In genomic region chr5:31202933-31203332, GRCm38 (mm10) we compare ENCODE assay signal across 8 mouse cellular contexts. TPM values are rescaled to one million over a fixed set of nuclear protein-coding genes. Genes with fewer than 3 reads are reported as not detected.
DNase-seq lines count a peak whose midpoint lies in the region; ATAC-seq and TF ChIP-seq lines count a peak whose summit lies in the region.

No protein-coding gene starts in this region.

- H3K4me3 ChIP-seq in lung, postnatal 0 days (ENCODE audit: low read depth, low read length), result no peak overlapping the region
- peak overlapping the region; percentile 73 for H3K4me3 ChIP-seq in limb, embryonic 14.5 days (replicated peaks; ENCODE audit: low read length)
- H3K4me3 ChIP-seq in stomach, embryonic 16.5 days (replicated peaks; ENCODE audit: low read length), result peak overlapping the region; percentile 80

- no peak for TF ChIP-seq EP300 in lung, postnatal 0 days (IDR thresholded peaks at IDR 0.05)

- H3K4me2 ChIP-seq in lung, postnatal 0 days (replicated peaks; ENCODE audit: low read depth, low read length), result peak overlapping the region; percentile 71
- H3K4me2 ChIP-seq in limb, embryonic 14.5 days (replicated peaks; ENCODE audit: low read depth, low read length, severe bottlenecking), result peak overlapping the region; percentile 62
- peak overlapping the region; percentile 90 for H3K4me2 ChIP-seq in stomach, embryonic 16.5 days (ENCODE audit: low read depth, low read length)

- H3K9ac ChIP-seq in lung, postnatal 0 days (replicated peaks; ENCODE audit: low read depth), result no peak overlapping the region; the same call in 1 of the 2 replicates
- H3K9ac ChIP-seq in limb, embryonic 14.5 days (ENCODE audit: low read depth, low read length, severe bottlenecking), result peak overlapping the region; percentile 77
- peak overlapping the region; percentile 81 for H3K9ac ChIP-seq in stomach, embryonic 16.5 days (ENCODE audit: low read length)

- peaks cover 12% of the 10 kb centered on the region; the same call in 1 of the 2 replicates for H3K4me1 ChIP-seq in lung, postnatal 0 days (ENCODE audit: insufficient read depth, low read depth, low read length)
- H3K4me1 ChIP-seq in limb, embryonic 14.5 days (ENCODE audit: control insufficient read depth, insufficient read depth, low read length), result peaks cover 9% of the 10 kb centered on the region
- H3K4me1 ChIP-seq in stomach, embryonic 16.5 days (ENCODE audit: control insufficient read depth, insufficient read depth, low read length), result peaks cover 12% of the 10 kb centered on the region

- H3K27ac ChIP-seq in lung, postnatal 0 days (ENCODE audit: low read length), result peak overlapping the region; percentile 85
- H3K27ac ChIP-seq in limb, embryonic 14.5 days (replicated peaks; ENCODE audit: low read depth, low read length), result peak overlapping the region; percentile 67; the same call in 1 of the 2 replicates
- peak overlapping the region; percentile 89 for H3K27ac ChIP-seq in stomach, embryonic 16.5 days (ENCODE audit: low read length)

- TF ChIP-seq CTCF in lung, postnatal 0 days (IDR thresholded peaks at IDR 0.05), result no peak

- no peak for ATAC-seq in lung, postnatal 0 days
- no peak for ATAC-seq in limb, embryonic 14.5 days (ENCODE audit: low FRiP score, low read depth)
- ATAC-seq in stomach, embryonic 16.5 days (ENCODE audit: insufficient read depth, low FRiP score), result no peak

- no peaks in the 10 kb centered on the region for H3K27me3 ChIP-seq in lung, postnatal 0 days (replicated peaks; ENCODE audit: insufficient read depth, low read length)
- H3K27me3 ChIP-seq in limb, embryonic 14.5 days (ENCODE audit: control insufficient read depth, insufficient read depth, low read length), result no peaks in the 10 kb centered on the region
- no peaks in the 10 kb centered on the region for H3K27me3 ChIP-seq in stomach, embryonic 16.5 days (ENCODE audit: control insufficient read depth, insufficient read depth, low read length)

- peaks cover 47% of the 10 kb centered on the region for H3K36me3 ChIP-seq in lung, postnatal 0 days (ENCODE audit: insufficient read depth, low read length)
- peaks cover 79% of the 10 kb centered on the region for H3K36me3 ChIP-seq in limb, embryonic 14.5 days (ENCODE audit: control insufficient read depth, insufficient read depth, low read length)
- H3K36me3 ChIP-seq in stomach, embryonic 16.5 days (ENCODE audit: control insufficient read depth, insufficient read depth, low read length), result peaks cover 20% of the 10 kb centered on the region

- TF ChIP-seq POLR2A in limb, embryonic 14.5 days (IDR thresholded peaks at IDR 0.05; ENCODE audit: borderline replicate concordance, extremely low read depth, insufficient read depth, insufficient read length), result no peak

- WGBS in lung, postnatal 0 days, result 86% methylated on average over 7 of the region's 7 CpGs
- WGBS in limb, embryonic 14.5 days, result 92% methylated on average over 7 of the region's 7 CpGs
- WGBS in stomach, embryonic 16.5 days, result 90% methylated on average over 7 of the region's 7 CpGs

- DNase-seq in cerebellum, adult 11-12 months, result peak; percentile 63
- no peak for DNase-seq in cerebellum, adult 8-10 months
- DNase-seq in lung, postnatal 0 days (ENCODE audit: low spot score), result no peak
- no peak for DNase-seq in lung, postnatal 10 days
- no peak for DNase-seq in limb, embryonic 14.5 days (ENCODE audit: low spot score)
- DNase-seq in thymus, postnatal 0 days (ENCODE audit: low spot score), result no peak
- DNase-seq in embryo, embryonic 9.5 days (ENCODE audit: extremely low spot score), result no peak

- no peaks in the 10 kb centered on the region for H3K9me3 ChIP-seq in lung, postnatal 0 days (ENCODE audit: low read length)
- peaks cover 4% of the 10 kb centered on the region for H3K9me3 ChIP-seq in limb, embryonic 14.5 days (ENCODE audit: control insufficient read depth, low read length)
- 0 out of 2 replicates have a peak, but pooled peaks cover 5% of the 10 kb centered on the region for H3K9me3 ChIP-seq in stomach, embryonic 16.5 days (replicated peaks; ENCODE audit: control insufficient read depth, low read length)

RNA-seq across cellular contexts. Expression of gene Zfp513, which starts 0.8 kb away (rescaled TPM):
- polyA plus RNA-seq in lung, postnatal 0 days (2015; fragmentation: Nextera tagmentation; extraction: Ambion mirVana), result 6.6 and 7.4 TPM in 2 replicates
- polyA plus RNA-seq in limb, embryonic 14.5 days (2012; rRNA removed), result 58.8 and 77.1 TPM in 2 replicates
- polyA plus RNA-seq in limb, embryonic 14.5 days (2014; fragmentation: Nextera tagmentation; extraction: Ambion mirVana), result 6.8 and 8.0 TPM in 2 replicates
- 4.1 and 5.2 TPM in 2 replicates for polyA plus RNA-seq in stomach, embryonic 16.5 days (2015; fragmentation: Nextera tagmentation; extraction: Ambion mirVana)
- polyA plus RNA-seq in thymus, postnatal 0 days (2015; fragmentation: Nextera tagmentation; extraction: Ambion mirVana), result 7.0 TPM in 2 replicates

RNA-seq across cellular contexts. Expression of gene Eif2b4, which starts 9.7 kb away (rescaled TPM):
- polyA plus RNA-seq in lung, postnatal 0 days (2015; fragmentation: Nextera tagmentation; extraction: Ambion mirVana), result 44.4 and 45.0 TPM in 2 replicates
- 46.9 and 49.3 TPM in 2 replicates for polyA plus RNA-seq in limb, embryonic 14.5 days (2012; rRNA removed)
- polyA plus RNA-seq in limb, embryonic 14.5 days (2014; fragmentation: Nextera tagmentation; extraction: Ambion mirVana), result 67.5 and 68.5 TPM in 2 replicates
- polyA plus RNA-seq in stomach, embryonic 16.5 days (2015; fragmentation: Nextera tagmentation; extraction: Ambion mirVana), result 66.5 and 66.7 TPM in 2 replicates
- 73.6 and 80.4 TPM in 2 replicates for polyA plus RNA-seq in thymus, postnatal 0 days (2015; fragmentation: Nextera tagmentation; extraction: Ambion mirVana)

RNA-seq across cellular contexts. Expression of gene Snx17, which starts 9.9 kb away (rescaled TPM):
- 103 and 106 TPM in 2 replicates for polyA plus RNA-seq in lung, postnatal 0 days (2015; fragmentation: Nextera tagmentation; extraction: Ambion mirVana)
- polyA plus RNA-seq in limb, embryonic 14.5 days (2012; rRNA removed), result 108 and 120 TPM in 2 replicates
- polyA plus RNA-seq in limb, embryonic 14.5 days (2014; fragmentation: Nextera tagmentation; extraction: Ambion mirVana), result 139 and 144 TPM in 2 replicates
- polyA plus RNA-seq in stomach, embryonic 16.5 days (2015; fragmentation: Nextera tagmentation; extraction: Ambion mirVana), result 129 and 131 TPM in 2 replicates
- polyA plus RNA-seq in thymus, postnatal 0 days (2015; fragmentation: Nextera tagmentation; extraction: Ambion mirVana), result 126 and 144 TPM in 2 replicates

RNA-seq across cellular contexts. Expression of gene Ppm1g, which starts 17.6 kb away (rescaled TPM):
- 77.6 TPM in 2 replicates for polyA plus RNA-seq in lung, postnatal 0 days (2015; fragmentation: Nextera tagmentation; extraction: Ambion mirVana)
- polyA plus RNA-seq in limb, embryonic 14.5 days (2012; rRNA removed), result 91.2 and 118 TPM in 2 replicates
- 98.8 and 111 TPM in 2 replicates for polyA plus RNA-seq in limb, embryonic 14.5 days (2014; fragmentation: Nextera tagmentation; extraction: Ambion mirVana)
- polyA plus RNA-seq in stomach, embryonic 16.5 days (2015; fragmentation: Nextera tagmentation; extraction: Ambion mirVana), result 107 and 108 TPM in 2 replicates
- polyA plus RNA-seq in thymus, postnatal 0 days (2015; fragmentation: Nextera tagmentation; extraction: Ambion mirVana), result 131 and 140 TPM in 2 replicates

RNA-seq across cellular contexts. Expression of gene Gtf3c2, which starts 23.0 kb away (rescaled TPM):
- 24.2 and 26.2 TPM in 2 replicates for polyA plus RNA-seq in lung, postnatal 0 days (2015; fragmentation: Nextera tagmentation; extraction: Ambion mirVana)
- 130 and 143 TPM in 2 replicates for polyA plus RNA-seq in limb, embryonic 14.5 days (2012; rRNA removed)
- 47.1 and 66.2 TPM in 2 replicates for polyA plus RNA-seq in limb, embryonic 14.5 days (2014; fragmentation: Nextera tagmentation; extraction: Ambion mirVana)
- polyA plus RNA-seq in stomach, embryonic 16.5 days (2015; fragmentation: Nextera tagmentation; extraction: Ambion mirVana), result 68.1 and 69.4 TPM in 2 replicates
- polyA plus RNA-seq in thymus, postnatal 0 days (2015; fragmentation: Nextera tagmentation; extraction: Ambion mirVana), result 46.1 and 47.2 TPM in 2 replicates
